Mouse (Mus musculus) hindlimb bud, embryonic 11.5 days (tissue): ENCODE measurements around the gene Tfap2a.
A peak's percentile ranks its signal among the peaks of the same experiment; 100 is the strongest.

Source experiments
- DNase-seq: peaks from one replicate; pipeline ENCODE4 v3.0.0-alpha.2; 2012; ENCODE audit warnings: low read depth, low spot score; ENCODE audit errors: extremely low spot score

Tfap2a gene

DNA sequence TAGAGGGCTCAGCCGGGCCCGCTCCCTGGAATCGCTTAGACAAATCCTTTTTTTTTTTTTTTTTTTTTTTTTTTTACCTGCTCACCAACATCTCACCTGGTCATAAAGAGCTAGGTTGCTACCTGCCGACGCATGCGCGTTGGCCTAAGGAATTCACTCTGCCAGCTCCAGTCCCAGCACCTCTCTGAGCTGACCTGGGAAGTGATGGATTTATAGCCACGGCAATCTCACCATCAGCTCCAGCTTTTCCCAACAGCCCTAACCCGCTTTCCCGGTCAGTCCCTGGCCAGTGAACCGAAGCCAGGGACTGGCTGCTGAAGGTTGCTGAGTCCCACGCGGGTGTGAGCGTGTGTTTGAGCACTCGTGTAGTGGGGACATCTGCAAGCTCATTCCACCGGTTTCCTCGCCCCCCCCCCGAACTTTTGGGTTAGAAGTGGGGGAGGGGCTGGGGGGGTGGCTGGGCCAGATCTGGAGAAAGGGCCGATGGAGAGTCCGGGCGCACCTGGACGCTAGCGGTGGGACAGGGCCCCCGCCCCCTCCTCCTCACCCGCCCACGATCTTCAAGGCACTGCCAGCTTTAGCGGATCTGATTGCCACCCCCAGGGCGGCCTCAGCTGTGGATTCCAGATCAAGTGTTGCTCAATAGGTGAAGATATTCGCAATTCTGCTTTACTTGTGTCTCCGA is at the start of gene Tfap2a:
Gene Tfap2a, minus strand, starts transcription at position 181 of the 685 bp plus-strand sequence.
- no peak for DNase-seq

DNA sequence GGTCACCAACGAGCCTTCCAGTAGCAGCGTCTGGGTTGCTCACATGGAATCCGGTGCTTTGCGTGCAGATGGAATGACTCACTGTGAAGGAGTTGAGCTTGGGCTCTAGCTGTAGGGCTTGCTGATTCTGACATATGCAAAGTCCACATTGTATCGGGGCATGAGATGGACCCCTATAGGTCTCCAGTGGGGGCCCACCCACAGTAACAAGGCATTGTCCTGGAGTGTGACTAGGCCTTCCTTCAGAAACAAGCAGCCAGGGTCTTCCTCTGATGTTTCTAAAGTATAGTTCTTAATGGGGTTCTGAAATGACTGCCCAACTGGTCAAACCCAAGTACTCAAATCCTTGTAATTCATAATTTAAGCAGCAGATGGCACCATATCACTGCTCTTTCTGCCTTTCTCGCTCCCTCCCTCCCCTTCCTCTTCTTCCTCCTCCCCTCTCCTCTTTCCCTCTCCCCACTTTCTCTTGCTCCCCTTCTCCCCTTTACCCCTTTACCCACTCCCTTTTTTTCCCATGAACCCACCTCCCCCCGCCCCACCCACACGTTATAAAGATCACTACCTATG is 46.1 kb upstream of the Tfap2a start:
- peak; percentile 26 for DNase-seq

DNA sequence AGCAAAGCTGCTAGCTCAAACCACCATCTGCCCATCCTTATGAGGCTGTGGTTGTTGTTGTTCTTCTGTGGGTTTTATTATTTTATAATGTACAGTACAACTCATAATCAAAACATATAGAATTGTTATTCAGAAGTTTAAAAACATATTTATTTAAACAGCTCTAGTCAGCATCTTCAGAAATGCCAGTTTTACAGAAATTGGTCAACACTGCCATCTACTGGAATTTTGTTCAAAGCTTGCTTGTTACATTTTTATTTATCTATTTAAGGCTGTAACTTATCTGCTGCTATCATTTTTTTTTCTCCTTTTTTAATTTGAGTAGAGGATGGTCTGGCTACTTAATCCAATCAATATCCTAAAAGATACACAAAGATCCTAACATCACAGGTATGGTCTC is 19.8 kb upstream of the Tfap2a start:
- no peak for DNase-seq

DNA sequence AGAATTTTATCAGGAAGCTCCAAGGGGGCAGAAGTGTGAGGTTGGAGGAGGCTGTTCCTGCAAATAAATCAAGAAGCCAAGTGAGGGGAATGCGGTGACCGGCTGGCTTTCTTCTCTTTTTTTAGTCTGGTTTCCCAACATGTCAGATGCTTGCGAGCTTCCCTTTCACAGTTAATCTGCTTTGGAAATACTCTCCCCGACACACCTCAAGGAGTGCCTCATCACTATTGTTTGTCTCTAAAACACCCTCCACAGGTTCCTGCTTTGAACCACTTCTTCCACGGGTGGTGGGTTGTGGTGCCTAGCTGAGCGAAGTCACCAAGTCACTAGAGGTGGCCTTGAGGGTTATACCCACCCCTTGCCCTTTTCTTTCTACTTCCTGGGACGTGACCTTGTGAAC is 18.2 kb upstream of the Tfap2a start:
- DNase-seq = no peak

DNA sequence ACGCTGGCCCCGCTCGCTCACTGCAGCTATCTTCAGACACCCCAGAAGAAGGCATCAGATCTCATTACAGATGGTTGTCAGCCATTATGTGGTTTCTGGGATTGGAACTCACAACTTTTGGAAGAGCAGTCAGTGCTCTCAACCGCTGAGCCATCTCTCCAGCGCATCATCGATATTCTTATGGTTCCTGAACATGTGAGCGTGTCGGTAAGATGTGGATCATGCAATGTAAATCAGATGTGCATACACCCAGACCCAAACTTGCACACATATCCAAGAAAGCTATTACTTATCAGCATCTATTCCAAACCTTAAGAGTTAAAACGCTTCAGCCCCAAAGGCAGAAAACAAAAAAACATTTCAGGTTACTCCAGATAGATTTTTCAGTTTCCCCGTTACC is 15.9 kb upstream of the Tfap2a start:
- DNase-seq = no peak

DNA sequence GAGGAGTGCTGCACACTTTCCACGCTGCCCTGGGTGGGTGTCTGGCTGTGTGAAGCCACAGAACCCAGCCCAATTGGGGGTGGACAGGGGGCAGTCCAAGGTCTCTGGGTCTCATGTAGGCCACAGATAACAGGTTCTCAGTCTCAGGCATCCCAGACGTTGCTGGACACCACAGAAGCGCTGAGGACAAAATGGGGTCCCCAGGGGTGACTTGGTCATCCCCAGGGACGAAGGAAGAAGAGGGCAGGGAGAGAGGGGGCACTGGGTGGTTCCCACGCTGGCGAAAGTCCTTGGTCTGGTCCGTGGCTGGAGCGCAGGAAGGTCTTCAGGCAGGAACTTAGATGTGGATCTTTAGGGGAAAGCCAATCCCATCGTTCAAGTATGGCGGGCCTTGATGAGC is 13.7 kb upstream of the Tfap2a start:
- DNase-seq = no peak

DNA sequence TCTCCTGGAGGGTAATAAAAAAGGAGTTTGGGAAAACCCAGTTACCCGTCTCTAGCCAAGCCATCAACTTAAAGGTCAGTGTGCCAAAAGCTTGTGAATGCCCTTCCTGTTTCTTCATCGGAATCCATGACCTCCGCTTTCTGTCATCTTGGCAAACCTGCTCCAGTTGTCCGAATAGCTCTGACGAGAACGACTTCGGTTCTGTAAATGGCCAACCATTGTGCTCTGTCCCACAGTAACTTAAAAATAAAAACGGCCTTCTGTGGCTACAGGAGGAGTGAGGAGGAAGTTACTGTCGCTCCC is 11.4 kb upstream of the Tfap2a start:
- DNase-seq = no peak

DNA sequence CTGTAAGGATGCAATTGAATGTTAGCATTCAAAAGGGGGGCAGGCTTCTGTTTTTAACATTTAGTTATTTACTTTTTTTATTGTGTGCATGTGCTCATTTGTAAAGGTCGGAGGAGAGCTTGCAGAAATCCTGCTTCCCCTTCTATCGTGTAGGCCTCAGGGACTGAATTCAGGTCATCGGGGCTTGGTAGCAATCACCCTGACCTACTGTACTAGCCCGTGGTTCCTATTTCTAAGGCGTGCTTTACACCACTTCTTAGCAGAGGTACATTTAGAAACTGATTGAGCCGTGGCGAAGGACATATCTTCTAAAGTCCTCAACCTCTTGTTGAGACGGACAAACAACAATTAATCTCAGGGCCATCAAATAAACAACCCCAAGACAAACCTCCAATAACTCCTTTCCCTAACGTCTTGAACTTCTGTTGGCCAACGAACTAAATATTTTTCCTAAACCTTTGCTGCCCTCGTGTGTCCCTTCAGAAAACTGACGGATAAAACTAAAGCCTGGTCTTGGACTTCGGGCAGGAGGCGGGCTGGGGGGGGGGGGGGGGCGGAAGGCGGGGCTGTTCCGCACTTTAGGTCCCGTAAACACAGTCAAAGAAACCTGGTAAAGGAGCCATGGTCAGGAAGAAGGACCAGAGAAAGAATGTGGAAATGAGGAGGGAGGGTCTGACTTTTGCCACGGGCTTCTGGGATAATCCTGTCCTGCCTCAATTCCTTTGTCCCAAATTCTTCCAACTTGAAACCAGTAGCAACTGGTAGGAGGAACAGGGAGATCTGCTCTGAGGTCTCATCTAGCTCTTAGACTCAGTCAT is 10.8 kb upstream of the Tfap2a start:
- DNase-seq = no peak

DNA sequence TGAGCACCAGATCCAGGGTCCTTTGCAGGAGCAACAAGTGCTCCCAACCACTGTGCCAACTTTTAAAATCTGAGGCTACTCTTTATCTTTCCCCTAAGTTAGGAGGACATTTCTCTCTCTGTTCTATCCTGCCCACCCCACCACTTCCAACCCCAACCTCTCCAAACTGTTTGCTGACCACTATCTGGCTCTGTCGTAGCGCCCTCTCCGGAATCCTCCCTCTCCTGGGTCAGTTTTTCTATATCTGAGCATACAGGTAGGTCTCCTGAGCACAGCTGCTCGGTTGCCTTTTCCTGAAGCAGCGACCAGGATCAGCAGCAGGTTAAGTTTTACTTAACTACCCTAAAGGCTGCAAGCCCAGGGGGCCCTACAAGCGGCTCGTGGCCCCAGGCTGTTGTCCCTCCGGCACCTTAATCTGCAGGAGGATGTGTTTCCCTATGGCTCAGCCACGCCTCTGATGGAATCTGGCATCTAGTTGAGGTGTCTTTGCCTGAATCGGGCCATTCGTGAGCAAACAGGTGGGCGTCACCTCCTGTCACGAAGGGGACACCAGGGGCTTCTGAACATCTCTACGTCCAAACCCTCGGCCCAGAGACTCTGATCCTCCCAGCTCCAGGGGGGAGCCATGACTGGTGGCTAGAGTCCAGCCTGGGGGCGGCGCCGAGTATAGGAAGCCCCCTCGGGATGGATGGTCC is 6.1 kb upstream of the Tfap2a start:
- DNase-seq = no peak

DNA sequence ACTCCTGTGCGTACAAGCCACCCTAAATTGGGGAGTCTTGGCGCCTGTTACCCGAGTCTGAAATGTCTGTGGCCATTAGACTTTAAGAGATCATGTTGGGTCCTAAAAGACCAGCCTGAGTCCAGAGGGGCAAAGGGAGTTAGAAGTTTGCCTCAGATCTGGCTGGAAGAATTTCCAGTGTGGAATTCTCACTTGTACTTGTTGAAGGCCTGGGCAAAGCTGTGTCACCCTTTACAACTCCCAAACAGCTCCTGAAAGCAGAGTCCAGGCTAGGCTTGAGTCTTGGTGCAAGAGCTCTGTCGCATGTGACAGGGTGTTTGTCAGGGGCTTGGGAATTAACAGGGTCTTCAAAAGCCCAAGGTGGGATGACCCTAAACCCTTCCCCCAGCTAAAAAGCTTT is 5.0 kb upstream of the Tfap2a start:
- no peak for DNase-seq

DNA sequence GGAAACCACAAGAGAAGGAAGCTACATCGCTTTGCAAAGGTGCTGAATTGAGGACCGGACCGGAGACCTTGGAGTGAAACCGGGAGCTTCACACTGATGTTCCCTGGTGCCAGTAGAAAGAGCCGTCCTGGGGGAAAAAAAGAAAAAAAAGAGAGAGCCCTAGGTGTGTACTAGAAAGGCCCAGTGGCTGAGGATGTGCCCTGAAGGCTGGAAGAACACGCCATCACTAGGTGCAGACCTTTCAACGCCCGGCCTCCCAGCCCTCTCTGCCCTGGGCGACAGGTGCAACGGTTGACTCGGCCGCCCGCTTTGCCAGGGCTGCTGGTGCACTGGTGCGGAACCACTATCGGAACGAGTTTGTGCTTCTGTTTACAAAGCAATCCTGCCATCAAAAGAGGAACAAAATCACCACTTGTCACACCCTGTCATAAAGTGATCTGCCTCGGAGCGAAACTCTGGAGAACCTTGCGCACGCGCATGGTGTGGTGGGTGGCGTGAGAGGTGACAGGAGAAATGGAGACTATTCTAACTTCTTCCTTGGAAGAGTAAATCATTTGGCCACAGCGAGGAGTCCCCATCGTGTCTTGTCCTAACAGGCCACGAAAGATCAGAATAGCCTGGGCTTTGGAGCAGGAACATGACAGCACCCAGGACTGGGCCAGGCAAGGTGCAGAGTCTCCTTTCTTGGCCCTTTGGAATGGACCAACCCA is 3.8 kb upstream of the Tfap2a start:
- no peak for DNase-seq

DNA sequence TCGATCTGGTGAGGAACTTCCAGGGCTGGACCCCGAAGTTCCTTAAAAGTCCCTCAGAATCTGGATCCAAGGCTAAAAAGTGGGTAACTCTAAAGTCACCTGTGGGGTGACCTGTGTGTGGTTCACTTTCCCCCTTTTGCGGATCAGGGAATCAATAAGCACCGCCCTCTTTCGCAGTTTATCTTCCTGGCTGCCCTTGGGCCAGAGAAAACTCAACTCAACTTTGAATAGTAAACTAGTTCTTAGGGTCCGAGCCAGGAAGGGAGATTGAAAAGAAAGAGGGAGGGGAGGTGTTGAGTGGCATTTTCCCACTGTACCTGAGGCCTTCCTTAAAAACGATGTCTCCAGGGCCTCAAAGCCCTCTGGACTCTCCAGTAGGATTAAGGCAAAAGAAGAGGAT is 3.3 kb upstream of the Tfap2a start:
- DNase-seq = no peak

DNA sequence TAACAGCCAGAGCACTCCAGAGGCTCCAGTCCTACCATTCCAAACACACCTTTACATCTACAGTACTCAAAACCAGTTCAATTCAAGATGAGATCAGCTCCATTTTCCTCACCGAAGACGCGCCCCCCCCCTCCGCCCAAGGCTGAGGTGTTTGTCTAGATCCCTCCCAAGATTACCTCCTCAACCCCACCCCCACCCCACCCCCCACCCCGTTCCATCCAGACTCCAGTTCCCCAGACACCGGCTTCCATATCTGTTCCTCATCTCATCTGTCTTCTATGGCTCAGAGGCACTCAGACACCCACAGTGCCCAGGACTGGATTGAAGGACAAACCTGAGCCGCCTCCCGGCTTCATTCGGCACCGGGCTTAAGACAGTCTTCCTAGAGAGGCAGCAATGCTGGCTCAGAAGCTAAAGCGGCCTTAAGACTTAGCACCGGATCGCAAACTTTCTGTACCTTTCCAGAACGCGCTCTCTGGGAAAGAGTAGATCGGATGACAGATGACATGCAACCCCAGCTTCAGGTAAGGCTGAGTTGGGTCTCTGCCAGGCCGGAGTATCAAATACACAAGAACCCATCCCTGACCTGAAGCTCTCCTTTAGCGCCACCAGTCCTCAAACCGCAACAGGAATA is 2.7 kb upstream of the Tfap2a start:
- DNase-seq = no peak

DNA sequence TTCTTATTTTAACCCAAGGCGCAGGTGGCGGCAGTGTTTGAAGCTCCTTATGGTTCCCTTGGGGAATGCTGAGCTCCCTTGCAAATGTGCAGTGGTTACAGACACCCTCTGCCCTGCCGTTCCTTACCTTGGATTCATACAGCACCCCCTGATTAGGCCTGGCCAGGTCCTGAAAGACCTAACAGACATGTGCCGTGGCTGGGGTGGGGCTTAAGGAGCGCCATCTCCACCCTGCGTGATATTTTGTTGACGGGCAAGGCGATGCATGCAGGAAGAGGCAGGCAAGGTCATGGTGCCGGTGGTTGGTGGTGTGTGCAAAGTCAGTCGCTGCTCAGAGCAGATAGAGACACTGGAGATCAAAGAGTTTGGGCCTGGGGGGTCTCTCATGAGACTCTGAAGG is 1.7 kb upstream of the Tfap2a start:
- DNase-seq = no peak

DNA sequence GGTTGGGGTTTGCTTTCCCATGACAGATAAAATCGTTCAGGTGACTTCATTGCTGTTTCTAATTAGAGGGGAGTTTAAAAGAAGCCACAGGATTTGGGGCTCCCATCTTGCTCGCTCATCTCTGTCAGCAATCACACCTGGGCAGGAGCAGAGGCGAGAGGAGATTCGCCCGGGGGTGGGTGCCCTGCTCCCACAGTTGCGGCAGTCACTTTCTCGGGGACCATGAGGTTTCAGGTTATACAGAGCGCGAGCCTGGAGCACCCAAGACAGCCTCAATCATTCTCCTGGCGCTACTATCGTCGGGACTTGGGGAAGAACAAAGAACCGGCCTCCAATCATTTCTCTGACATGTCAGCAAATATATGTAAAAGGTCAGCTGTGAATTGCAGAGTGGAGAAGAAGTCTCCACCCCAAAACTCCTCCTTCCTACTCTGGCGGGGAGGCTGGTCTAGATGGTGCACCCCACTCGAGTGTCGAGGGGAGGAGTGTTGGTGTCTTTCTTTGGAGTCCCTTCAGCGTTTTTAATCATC is 1.0 kb upstream of the Tfap2a start:
- no peak for DNase-seq

DNA sequence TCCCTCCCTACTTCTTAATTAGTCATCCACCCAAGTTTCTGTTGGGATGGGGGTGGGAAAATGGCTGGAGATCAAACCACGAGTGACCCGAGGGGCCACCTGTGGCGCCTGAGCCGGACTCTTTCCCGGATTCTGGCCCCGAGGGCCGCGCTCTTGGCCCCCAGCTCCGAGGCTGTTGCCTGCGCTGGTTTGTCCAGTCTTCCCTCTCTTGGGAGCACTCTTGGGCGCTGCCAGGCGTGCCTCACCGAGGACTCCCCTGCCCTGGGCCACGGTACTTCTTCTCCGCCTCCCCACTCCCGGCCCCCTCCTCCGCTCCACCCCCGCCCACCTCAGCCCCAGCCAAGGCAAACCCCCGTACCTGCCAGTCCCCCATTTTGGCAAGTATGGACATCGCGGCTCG is 415 bp downstream of the Tfap2a start:
- DNase-seq = no peak

DNA sequence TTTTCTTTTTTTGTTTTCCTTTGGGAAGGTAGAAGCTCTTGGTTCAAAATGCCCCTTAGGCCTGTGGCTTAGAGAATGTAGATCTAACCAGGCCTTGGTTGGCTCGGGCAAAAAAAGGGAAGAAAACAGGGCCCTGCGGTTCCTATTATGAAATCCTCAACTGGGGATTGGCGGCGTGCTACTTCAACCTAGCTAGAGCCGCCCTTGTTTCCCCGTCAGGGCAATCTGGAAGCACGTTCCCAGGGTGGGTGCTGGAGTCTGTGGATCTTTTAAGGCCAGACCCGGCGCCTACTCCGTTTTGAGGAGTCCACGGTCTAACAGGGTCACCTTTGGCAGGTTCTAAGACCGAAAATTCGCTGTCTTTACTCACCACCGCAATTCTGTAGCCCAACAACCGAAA is 1.1 kb downstream of the Tfap2a start:
- DNase-seq = no peak

DNA sequence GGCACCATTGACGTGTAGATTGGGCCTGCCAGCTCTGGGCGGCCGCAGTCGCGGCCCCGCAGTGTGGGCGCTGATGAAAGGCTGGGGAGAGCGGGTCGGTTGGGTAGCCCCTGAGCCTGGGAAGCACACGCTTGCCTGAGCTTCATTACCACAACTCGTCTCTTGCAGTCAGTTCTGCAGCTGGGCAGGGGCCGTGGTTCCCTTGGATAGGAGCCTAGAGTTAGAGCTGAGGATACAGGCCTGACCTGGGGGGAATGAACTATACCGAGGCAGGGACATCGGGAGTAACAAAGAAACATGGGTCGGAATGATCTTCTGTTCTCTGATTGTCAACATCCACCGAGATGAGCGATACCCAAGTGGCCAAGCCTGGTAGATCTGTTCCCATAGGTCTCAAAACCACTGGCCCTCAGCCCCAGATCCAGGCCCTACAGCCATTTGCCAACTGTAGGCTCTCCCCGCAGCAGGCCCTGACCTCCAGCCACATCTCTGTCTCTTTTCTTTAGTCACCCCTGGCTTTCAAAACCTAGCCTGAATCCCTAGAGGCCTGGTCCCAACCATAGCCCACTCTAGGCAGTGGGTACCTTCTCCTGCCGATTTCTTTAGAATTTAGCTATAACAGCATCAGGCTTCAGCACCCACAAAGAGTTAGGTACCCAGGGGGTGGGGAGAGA is 1.9 kb downstream of the Tfap2a start:
- DNase-seq = no peak

DNA sequence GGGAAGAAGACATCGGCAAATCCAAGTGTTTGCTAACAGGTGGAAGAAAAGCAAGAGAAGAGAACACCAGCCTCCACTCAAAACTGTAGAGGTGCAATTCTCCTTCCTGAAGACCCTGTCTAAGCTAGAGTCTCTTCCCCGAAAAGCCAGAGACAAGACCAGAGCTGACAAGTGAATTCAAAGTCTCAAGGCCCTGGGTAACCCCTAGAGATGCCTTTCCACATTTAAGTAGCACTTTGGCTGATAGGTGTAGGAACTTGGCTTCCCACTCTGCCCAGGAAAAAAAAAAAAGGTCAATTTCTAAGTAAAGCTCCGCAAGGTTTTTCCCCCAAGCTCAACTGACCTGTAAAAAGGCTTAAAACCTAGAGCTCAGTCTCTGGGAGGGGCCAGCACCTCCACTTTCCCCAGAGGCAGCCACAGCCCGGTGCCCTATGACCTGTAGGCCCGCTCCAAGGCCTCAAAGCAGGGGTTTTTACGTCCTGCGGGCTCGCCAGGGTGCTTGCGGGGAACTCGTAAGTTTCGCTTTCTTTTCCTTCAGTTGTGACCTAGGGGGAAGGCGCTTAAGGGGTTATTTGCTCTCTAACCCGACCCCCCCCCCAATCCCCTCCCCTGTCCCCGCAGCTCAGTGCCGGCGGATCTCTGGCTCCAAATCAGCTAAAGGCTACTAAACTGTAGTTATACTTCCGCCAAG is 2.6 kb downstream of the Tfap2a start:
- DNase-seq = no peak
